Mouse (Mus musculus) heart, postnatal 36 days (tissue): Measurements from ENCODE around the gene Mgat4b. TPM values are rescaled to one million over a fixed set of nuclear protein-coding genes. Genes with fewer than 3 reads are reported as not detected.

Source experiments
- DNase-seq, 2 experiments: peaks; one replicate each; pipeline ENCODE4 v3.0.0; 2021 to 2022
- intact Hi-C: fragments of 180-260 bp; cut with DNase I; formaldehyde crosslinking; loops from one replicate; pipeline ENCODE4 v1.15.1; 2025
- total RNA-seq, 2 experiments: library from RNA; stranded (reverse); gene quantifications; 2 replicates each; pipeline ENCODE4 v1.2.3; 2021

The Mgat4b gene
- total RNA-seq, 2 experiments from 2014 or later, result 84.5 to 87.8 TPM

- intact Hi-C loops, result no loop called here
- no peak for DNase-seq
Measured at GRCm38 (mm10) chr11:50198219-50198846, 12.4 kb upstream of the Mgat4b start.

DNA sequence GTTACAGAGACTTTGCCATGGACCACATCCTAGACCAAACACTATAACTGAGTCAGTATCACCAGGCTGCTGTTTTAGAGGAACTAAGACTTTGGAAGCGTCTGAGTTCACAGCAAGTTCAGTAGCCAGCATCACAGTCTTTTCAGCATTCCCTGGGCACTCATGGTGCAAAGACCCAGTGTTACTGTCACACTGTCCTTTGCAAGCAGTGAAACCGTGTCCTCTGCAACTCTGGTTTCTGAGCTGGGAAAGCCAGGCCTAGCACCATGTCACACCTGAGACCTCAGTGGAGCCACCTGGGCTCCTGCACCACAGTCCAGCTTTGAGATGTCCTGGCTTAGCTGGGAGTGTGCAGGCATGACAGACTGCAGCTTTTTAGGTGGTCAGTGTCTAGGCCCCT, 11.8 kb upstream of the Mgat4b start:
- intact Hi-C loops, result no loop called here
- no peak for DNase-seq

DNA sequence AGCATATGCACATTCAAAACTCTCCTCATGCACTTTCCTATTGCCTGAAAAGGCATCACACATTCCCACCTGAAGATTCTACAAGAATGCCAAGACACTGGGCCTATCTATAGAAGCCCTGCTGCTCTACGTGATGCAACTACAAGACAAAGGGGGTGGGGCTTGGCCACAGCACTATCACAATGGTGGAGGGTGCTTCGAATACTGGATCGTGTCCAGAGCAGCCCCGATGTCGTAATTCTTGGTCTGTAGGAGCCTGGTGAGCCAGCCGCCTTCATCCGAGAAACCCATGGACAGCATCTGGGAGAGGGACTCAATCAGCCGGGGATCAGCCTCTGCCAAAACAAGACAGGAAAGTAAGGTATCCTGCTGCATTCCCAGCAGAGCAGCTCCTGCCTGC, 10.1 kb upstream of the Mgat4b start:
- intact Hi-C loops, result no loop called here
- DNase-seq, result no peak

GRCm38 (mm10) chr11:50201590-50201989, 9.1 kb upstream of the Mgat4b start:
- DNase-seq, result no peak
- intact Hi-C loops, result no loop called here

GRCm38 (mm10) chr11:50203302-50203827, 7.3 kb upstream of the Mgat4b start:
- DNase-seq, result no peak
- intact Hi-C loops, result no loop called here

DNA sequence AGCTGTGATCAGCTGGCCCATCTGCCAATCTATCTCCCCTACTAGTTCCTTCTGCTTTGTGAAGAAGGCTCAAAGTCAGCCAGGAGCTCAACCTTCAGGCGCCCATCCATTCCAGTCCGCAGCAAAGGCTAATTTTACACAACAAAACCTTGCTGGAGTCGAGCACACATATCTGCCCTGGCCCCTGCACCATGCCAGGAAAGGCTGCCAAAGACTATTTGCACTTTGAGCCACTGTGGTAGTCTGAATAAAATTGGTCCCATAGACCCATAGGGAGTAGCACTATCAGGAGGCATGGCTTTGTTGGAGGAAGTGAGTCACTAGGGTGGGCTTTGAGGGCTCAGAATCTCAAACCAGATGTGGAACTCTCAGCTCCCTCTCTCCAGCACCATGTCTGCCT, 5.3 kb upstream of the Mgat4b start:
- intact Hi-C loops, result no loop called here
- DNase-seq, result no peak

DNA sequence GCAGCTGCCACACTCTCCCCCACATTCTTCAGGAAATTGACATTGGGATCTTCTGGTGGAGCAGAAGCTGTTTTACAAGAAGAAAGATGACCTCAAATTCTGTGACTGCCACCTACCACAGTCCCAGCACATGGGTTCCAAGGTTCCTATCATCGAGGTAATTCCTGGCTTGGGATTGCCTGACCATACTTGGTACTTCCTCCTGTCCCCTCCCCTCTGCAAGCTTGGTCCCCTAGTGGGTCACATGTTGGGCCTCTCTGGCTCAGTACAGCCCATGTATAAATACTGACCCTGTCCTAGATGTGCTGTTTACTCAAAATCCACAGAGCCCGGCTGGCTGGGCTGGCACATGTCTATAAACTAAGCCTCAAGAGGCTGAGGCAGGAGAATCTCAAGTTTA, 4.7 kb upstream of the Mgat4b start:
- intact Hi-C loops, result no loop called here
- no peak for DNase-seq

DNA sequence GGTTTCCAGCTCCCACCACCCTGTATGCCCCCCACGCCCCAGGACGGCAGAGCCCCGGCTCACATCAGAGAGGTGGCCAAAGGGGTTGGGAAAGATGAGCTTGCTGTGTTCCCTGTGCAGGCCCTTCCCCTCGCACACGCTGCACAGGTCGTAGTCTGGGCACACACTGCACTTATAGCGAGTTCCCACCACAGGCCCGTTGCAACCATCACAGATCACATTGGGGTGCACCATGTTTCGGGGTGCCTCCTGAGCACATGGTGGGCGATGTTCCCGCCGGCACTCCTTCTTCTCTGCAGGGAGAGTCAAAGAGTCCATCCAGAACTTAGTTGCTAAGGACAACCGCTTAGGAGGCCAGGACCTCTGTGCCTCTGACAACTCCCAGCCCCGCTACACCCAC, 3.3 kb upstream of the Mgat4b start:
- intact Hi-C loops, result no loop called here
- no peak for DNase-seq

DNA sequence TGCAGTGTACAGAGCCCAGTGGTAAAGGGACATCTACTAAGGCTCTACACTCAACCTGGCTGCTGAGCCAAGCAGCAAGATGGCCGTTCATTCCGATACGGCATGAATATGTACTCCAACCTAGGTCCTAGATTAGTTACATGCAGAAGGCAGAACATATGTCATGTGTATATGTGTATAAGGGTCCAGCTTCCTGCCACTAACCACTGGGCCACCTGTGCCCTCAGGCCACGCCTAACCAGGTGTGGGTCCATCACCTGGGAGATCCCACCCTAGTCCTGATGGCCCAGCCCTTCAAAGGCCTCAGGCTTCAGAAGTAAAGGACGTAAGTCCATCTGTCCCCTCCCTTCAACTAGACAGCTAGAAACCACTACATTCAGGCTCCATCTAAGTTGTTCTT, 2.7 kb upstream of the Mgat4b start:
- intact Hi-C loops, result no loop called here
- no peak for DNase-seq

- intact Hi-C loops, result loop anchor here (2.0 to 5.0 kb wide), 2 partner anchors 15 to 498 kb away; partner anchors contain the start of gene Cnot6
- DNase-seq, result peak; percentile 79 to 83
Measured at GRCm38 (mm10) chr11:50210101-50210504, 587 bp upstream of the Mgat4b start.

DNA sequence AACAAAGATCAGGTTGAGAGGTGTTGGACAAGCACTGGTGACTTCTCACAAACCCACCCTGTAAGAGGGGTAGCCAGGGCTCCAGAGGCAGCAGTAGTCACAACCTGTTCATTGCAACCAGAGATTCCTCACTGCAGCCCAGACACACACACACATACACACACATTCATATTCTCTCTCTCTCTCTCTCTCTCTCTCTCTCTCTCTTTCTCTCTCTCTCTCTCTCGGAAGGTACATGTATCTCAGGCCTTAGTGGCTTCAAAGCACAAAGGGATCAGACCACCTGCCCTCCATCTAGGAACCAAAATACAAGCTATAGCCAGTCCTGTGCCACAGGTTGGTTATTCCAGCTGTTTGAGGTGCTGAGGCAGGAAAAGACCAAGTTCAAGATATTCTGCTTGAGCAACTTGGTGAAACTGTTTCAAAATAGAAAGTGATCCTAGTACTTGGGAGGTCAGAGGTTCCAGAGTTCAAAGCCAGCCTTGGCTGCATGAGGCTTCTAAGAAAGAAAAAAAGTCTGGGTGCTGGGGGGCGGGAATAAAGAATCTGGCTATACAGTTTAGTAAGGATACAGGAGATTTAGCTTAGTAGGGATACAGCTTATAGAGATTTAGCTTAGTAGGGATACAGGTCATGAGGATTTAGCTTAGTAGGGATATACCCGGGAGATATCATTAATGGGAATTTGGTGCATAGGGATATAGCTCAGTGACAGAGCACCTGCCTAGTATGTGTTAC, 801 bp downstream of the Mgat4b start:
- no peak for DNase-seq
- intact Hi-C loops, result loop anchor here (2.0 to 5.0 kb wide), 2 partner anchors 13 to 499 kb away; partner anchors contain the start of gene Cnot6

DNA sequence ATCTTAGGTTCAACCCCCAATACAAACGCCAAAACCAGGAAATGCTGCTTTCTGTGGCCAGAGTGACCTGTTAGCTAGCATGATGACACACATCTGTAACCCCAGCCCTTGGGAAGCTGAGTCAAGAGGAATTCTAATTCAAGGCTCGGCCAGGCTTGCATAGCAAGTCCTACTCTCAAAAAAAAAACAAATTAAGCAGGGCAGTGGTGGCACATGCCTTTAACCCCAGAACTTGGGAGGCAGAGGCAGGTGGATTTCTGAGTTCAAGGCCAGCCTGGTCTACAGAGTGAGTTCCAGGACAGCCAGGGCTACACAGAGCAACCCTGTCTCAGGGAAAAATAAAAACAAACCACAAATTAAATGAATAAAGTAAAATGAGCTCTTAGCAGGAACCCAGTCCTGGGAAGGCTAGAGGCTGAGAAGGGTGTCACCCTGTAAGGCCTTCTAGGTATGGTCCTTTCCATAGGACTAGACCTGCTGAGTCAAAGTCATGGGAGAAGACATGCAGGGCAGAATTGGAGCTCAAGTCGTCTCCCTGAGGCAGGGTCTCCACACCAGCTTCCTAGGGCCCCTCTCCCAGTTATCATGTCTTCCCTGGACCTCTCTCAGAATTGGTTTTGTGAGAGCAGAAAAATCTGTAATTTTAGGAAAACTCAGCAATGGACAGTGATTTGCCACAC, 1.5 kb downstream of the Mgat4b start:
- no peak for DNase-seq
- intact Hi-C loops, result loop anchor here (5.0 kb wide), 1 partner anchor 500 kb away; the partner anchor contains the start of gene Cnot6

DNA sequence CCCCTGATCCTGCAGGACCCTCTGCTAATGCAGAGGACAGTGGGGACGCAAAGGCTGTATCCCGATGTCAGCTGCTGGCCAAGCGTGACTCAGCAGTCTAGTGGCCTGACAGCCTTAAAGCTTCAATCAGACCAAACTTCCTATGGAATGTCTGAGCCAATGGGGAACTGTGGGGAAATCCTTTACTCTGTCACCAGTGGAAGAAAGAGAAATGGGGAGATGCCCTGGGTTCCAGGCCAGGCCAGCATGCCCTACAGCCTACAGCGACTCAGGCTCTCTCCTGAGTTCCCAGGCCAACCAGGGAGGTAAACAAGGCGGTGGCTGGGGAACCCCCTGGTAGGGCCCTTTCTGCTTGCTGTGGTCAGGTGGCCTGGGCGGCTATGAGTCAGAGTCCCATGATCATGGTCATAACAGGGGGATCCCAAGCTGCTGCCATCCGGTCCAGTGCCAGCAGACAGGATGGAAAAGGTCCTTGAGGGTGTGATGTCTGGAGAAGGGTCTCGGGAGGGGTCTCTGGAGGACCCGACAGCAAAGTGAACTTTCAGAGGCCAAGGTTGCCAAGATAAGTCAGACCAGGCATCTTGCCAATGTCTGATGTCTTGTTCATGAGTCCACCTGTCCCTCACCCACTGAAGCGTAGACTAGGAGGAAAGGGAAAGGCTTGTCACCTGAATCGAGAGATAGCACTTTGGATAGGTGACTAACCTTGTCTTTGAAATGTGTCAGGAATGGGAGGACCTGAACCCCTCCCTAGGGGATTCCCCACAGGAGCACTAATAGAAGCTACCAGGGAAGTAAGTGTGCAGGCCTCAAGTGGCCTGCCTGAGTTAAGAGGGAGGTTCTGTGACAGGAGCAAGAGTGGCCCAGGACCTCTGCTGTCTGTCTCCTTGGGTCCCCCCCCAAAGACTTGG, 2.4 kb downstream of the Mgat4b start:
- DNase-seq, result peak; percentile 77 to 88
- intact Hi-C loops, result loop anchor here (5.0 kb wide), 1 partner anchor 501 kb away; the partner anchor contains the start of gene Cnot6

DNA sequence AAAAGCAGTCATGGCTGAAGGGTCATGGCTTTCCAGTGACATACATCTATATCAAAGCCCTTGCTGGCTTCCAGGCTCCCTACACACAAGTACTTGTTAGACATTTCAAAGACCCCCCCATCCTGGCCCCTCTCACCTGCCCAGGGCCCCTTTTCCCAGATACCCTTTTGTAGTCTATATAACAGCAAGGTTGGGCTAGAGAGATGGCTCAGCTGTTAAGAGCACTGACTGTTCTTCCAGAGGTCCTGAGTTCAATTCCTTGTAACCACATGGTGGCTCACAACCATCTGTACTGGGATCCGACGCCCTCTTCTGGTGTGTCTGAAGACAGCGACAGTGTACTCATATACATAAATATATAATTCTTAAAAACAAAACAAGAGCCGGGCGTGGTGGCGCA, 3.9 kb downstream of the Mgat4b start:
- no peak for DNase-seq
- intact Hi-C loops, result loop anchor here (5.0 kb wide), 1 partner anchor 502 kb away; the partner anchor contains the start of gene Cnot6

GRCm38 (mm10) chr11:50215633-50216032, 4.9 kb downstream of the Mgat4b start:
- intact Hi-C loops, result no loop called here
- DNase-seq, result no peak

DNA sequence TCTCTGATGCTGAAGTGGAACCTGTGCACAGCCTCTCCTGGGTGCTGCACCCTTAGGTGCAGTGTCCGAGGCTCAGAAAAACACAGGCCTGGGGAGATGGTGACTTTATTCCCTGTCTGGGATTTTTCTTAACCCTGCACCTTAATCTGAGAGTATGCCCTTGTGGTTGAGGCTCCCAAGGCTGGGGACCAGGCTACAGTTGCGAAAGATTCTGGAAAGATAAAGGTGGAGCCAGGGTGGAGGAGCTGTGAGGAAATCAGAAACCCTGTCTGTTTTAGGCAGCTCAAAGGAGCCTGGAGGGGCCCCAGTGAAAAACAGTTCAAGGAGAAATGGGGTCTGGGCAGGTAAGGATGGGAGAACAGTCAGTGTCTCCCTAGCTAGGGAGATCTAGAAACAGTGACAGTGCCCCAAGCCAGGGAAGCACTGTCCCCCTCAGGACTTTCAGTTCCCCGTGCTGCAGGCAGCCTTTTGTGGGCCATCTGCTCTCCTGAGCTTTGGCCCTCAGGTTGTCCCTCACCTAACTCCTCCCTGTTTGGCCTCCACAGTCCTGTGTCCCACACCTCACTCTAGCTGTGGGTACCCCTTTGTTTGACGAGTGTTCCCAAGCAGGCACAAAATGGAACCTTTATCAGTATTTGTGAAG, 6.2 kb downstream of the Mgat4b start:
- no peak for DNase-seq
- intact Hi-C loops, result no loop called here

GRCm38 (mm10) chr11:50217811-50218210, 7.1 kb downstream of the Mgat4b start:
- intact Hi-C loops, result no loop called here

GRCm38 (mm10) chr11:50219833-50220232, 9.1 kb downstream of the Mgat4b start:
- DNase-seq, result no peak
- intact Hi-C loops, result no loop called here

More at GRCm38 (mm10) chr11:50217811-50218210, 7.1 kb downstream of the Mgat4b start:
- DNase-seq, result no peak

DNA sequence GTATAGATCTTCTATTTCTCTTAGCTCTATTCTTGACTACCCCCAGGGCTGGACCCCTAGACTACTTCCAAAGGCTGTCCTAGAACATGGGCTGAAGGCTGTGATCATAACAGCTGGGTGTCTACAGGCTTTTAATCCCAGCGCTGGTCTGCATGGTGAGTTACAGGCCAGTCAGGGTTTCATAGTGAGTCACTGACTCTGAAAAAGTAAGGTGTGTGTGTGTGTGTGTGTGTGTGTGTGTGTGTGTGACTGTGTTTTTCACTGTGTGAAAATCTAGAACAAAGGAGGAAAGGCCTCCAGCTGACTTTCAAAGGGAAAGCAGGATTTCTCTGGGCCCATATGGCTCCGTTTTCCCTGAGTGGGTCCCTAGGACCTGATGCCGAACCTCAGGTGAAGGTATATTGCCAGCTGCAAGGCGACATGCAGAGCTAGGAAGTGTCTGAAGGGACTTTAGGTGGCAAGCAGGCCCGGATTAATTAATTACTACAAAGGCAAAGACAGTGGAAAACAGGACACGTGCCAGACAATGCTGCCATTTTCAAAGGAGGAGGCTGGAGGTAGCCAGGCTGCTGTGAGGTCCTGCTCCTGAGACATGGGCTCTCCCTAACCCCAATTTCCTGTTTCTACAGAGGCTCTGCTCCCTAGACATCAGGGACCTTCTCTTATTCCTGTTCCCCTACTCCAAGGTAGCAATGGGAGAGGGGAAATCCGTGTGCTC, 12.0 kb downstream of the Mgat4b start:
- DNase-seq, result no peak
- intact Hi-C loops, result no loop called here
